Mouse (Mus musculus) heart, postnatal 0 days (tissue): ENCODE data around the gene Acaca.

ENCODE experiments used
- CTCF ChIP-seq: IDR thresholded peaks from 2 replicates; pipeline ENCODE4 v1.5.1; 2016; ENCODE audit warnings: antibody characterized with exemption, control low read depth, low read depth
- EP300 ChIP-seq: IDR thresholded peaks from 2 replicates; pipeline ENCODE4 v1.6.1; 2016; ENCODE audit warnings: antibody characterized with exemption, low read depth

GRCm38 (mm10) chr11:84411642-84412018 is 282.2 kb downstream of the Acaca start:
- no peak for TF ChIP-seq CTCF
- TF ChIP-seq EP300, result no peak
